Mouse (Mus musculus) heart, adult 18-20 months (tissue): ENCODE data around the gene Cir1. TPM values are rescaled to one million over a fixed set of nuclear protein-coding genes. Genes with fewer than 3 reads are reported as not detected.

Source experiments
- DNase-seq, 2 experiments: peaks; one replicate each; pipeline ENCODE4 v3.0.0; 2021 to 2022; ENCODE audit warnings: mixed read lengths in 1 of 2
- total RNA-seq, 2 experiments: library from RNA; stranded (reverse); gene quantifications; 2 replicates each; pipeline ENCODE4 v1.2.3; 2021

Cir1 gene
- total RNA-seq, 2 experiments from 2014 or later = 11.1 to 13.9 TPM

GRCm38 (mm10) chr2:73272351-73273248 is 39.9 kb downstream of the Cir1 start:
- DNase-seq = peak in 1 of 2 experiments; percentile 67

GRCm38 (mm10) chr2:73271459-73272161 is 40.9 kb downstream of the Cir1 start, which contains the start of gene Sp9:
Sp9 (plus strand) TSS chr2:73271925.
- peak in 1 of 2 experiments; percentile 60 for DNase-seq

GRCm38 (mm10) chr2:73270593-73271458 is 41.7 kb downstream of the Cir1 start:
- peak in 1 of 2 experiments; percentile 59 for DNase-seq

- no peak for DNase-seq
Observed at GRCm38 (mm10) chr2:73270071-73270592, 42.4 kb downstream of the Cir1 start.

GRCm38 (mm10) chr2:73269666-73270065 is 42.8 kb downstream of the Cir1 start:
- no peak for DNase-seq

- DNase-seq = peak in 1 of 2 experiments; percentile 17
Observed at GRCm38 (mm10) chr2:73268836-73269395, 43.6 kb downstream of the Cir1 start.

- DNase-seq = peak in 1 of 2 experiments; percentile 38
Observed at GRCm38 (mm10) chr2:73268281-73268680, 44.2 kb downstream of the Cir1 start.

GRCm38 (mm10) chr2:73267818-73268217 is 44.7 kb downstream of the Cir1 start:
- DNase-seq = no peak

- DNase-seq = no peak
Observed at GRCm38 (mm10) chr2:73267231-73267630, 45.3 kb downstream of the Cir1 start.

- no peak for DNase-seq
Observed at GRCm38 (mm10) chr2:73266623-73267022, 45.9 kb downstream of the Cir1 start.

GRCm38 (mm10) chr2:73266011-73266410 is 46.5 kb downstream of the Cir1 start:
- DNase-seq = no peak

- DNase-seq = peak in 1 of 2 experiments; percentile 11
Observed at GRCm38 (mm10) chr2:73264611-73265195, 47.8 kb downstream of the Cir1 start.

GRCm38 (mm10) chr2:73263794-73264610 is 48.5 kb downstream of the Cir1 start:
- DNase-seq = peak in 1 of 2 experiments; percentile 39

- peak in 1 of 2 experiments; percentile 42 for DNase-seq
Observed at GRCm38 (mm10) chr2:73263172-73263765, 49.2 kb downstream of the Cir1 start.

GRCm38 (mm10) chr2:73248701-73249100 is 63.8 kb downstream of the Cir1 start:
- DNase-seq = no peak

GRCm38 (mm10) chr2:73241299-73241698 is 71.2 kb downstream of the Cir1 start:
- DNase-seq = no peak
